Mouse (Mus musculus) neural tube, embryonic 15.5 days (tissue): ENCODE data around the gene Eml4. TPM values are rescaled to one million over a fixed set of nuclear protein-coding genes. Genes with fewer than 3 reads are reported as not detected.

Source experiments
- ATAC-seq: fragments of 200-750 bp; cut with Nextera tagmentation; 2 replicates; pipeline ENCODE4 v1.8.0; 2017; ENCODE audit warnings: mild to moderate bottlenecking, moderate TSS enrichment, moderate library complexity; ENCODE audit not compliant: low FRiP score
- H3K27ac ChIP-seq: fragments of 300-500 bp; sonication (generic); replicated peaks from 2 replicates; pipeline ENCODE4 v1.5.1; 2015; ENCODE audit warnings: mild to moderate bottlenecking, inconsistent platforms
- H3K27me3 ChIP-seq: fragments of 300-500 bp; sonication (generic); replicated peaks from 2 replicates; pipeline ENCODE4 v1.6.1; 2015; ENCODE audit warnings: inconsistent platforms
- H3K36me3 ChIP-seq: fragments of 300-500 bp; sonication (generic); 2 replicates; pipeline ENCODE4 v1.6.1; 2015; ENCODE audit warnings: inconsistent platforms
- H3K4me1 ChIP-seq: fragments of 300-500 bp; sonication (generic); 2 replicates; pipeline ENCODE4 v1.6.1; 2015; ENCODE audit warnings: inconsistent platforms
- H3K4me2 ChIP-seq: fragments of 300-500 bp; sonication (generic); 2 replicates; pipeline ENCODE4 v1.6.1; 2015; ENCODE audit warnings: inconsistent platforms, mild to moderate bottlenecking, moderate library complexity
- H3K4me3 ChIP-seq: fragments of 300-500 bp; sonication (generic); replicated peaks from 2 replicates; pipeline ENCODE4 v1.5.1; 2015; ENCODE audit warnings: mild to moderate bottlenecking, inconsistent platforms
- H3K9ac ChIP-seq: fragments of 300-500 bp; sonication (generic); replicated peaks from 2 replicates; pipeline ENCODE4 v1.6.1; 2015; ENCODE audit warnings: mild to moderate bottlenecking, inconsistent platforms
- H3K9me3 ChIP-seq: fragments of 300-500 bp; sonication (generic); replicated peaks from 2 replicates; pipeline ENCODE4 v1.6.1; 2016; ENCODE audit warnings: inconsistent platforms
- WGBS: fragments of 180-500 bp; shearing (Covaris S2); methylation state at CpG from one replicate; pipeline ENCODE4 v1.1.7; 2015; ENCODE audit warnings: mixed read lengths; 5-methylcytosine and 5-hydroxymethylcytosine counted together
- polyA plus RNA-seq: library from polyadenylated mRNA; unstranded; fragments of >200 nt; fragmentation: Nextera tagmentation; extraction: Ambion mirVana; gene quantifications from 2 replicates; pipeline ENCODE4 v1.2.1, GENCODE M21; 2015

Gene Eml4
- polyA plus RNA-seq, 1 experiment from 2014 or later = 28.8 TPM

- ATAC-seq = peak; percentile 99
- no peaks in the 10 kb centered on the region for H3K9me3 ChIP-seq
- H3K4me1 ChIP-seq = peaks cover 36% of the 10 kb centered on the region
Measured at GRCm38 (mm10) chr17:83514213-83514701, 163.5 kb downstream of the Eml4 start.

GRCm38 (mm10) chr17:83517280-83518015 is 166.7 kb downstream of the Eml4 start, which contains the start of gene Cox7a2l:
Gene Cox7a2l, minus strand, starts transcription at chr17:83517330.
- Histone ChIP-seq H3K4me2 (no peak within 1 kb of the TSS), H3K9me3 (no peaks in the 10 kb centered on the region), H3K27me3 (no peaks in the 10 kb centered on the region), H3K4me3 (no peak within 1 kb of the TSS), H3K9ac (no peak within 1 kb of the TSS), H3K36me3 (no peaks in the 10 kb centered on the region), H3K4me1 (peaks cover 18% of the 10 kb centered on the region), H3K27ac (no peak within 1 kb of the TSS)
- ATAC-seq = no peak
- 92% methylated on average over 8 of the region's 8 CpGs for WGBS

More at GRCm38 (mm10) chr17:83514213-83514701, 163.5 kb downstream of the Eml4 start:
- Histone ChIP-seq H3K4me2 (peak overlapping the region; percentile 82), H3K27me3 (no peaks in the 10 kb centered on the region), H3K4me3 (peak overlapping the region; percentile 85), H3K27ac (peak overlapping the region; percentile 91), H3K36me3 (no peaks in the 10 kb centered on the region), H3K9ac (peak overlapping the region; percentile 84)
- under 1% methylated on average over 33 of the region's 33 CpGs for WGBS

- WGBS = 95% methylated on average over 4 of the region's 4 CpGs
- H3K4me2 ChIP-seq = no peak overlapping the region
- no peaks in the 10 kb centered on the region for H3K36me3 ChIP-seq
- ATAC-seq = no peak
- H3K9me3 ChIP-seq = no peaks in the 10 kb centered on the region
- peaks cover 18% of the 10 kb centered on the region for H3K4me1 ChIP-seq
- no peak overlapping the region for H3K9ac ChIP-seq
- no peak overlapping the region for H3K27ac ChIP-seq
- no peaks in the 10 kb centered on the region for H3K27me3 ChIP-seq
- no peak overlapping the region for H3K4me3 ChIP-seq
Measured at GRCm38 (mm10) chr17:83521881-83522280, 171.2 kb downstream of the Eml4 start.

- no peak overlapping the region for H3K9ac ChIP-seq
- no peaks in the 10 kb centered on the region for H3K27me3 ChIP-seq
- H3K27ac ChIP-seq = no peak overlapping the region
- H3K4me1 ChIP-seq = peaks cover 27% of the 10 kb centered on the region
- H3K9me3 ChIP-seq = no peaks in the 10 kb centered on the region
- H3K4me2 ChIP-seq = no peak overlapping the region
- 56% methylated on average over 7 of the region's 7 CpGs for WGBS
- no peak for ATAC-seq
- no peaks in the 10 kb centered on the region for H3K36me3 ChIP-seq
- H3K4me3 ChIP-seq = no peak overlapping the region
Measured at GRCm38 (mm10) chr17:83522590-83523379, 172.1 kb downstream of the Eml4 start.

- Histone ChIP-seq H3K27me3 (no peaks in the 10 kb centered on the region), H3K36me3 (no peaks in the 10 kb centered on the region), H3K27ac (no peak overlapping the region), H3K9me3 (no peaks in the 10 kb centered on the region), H3K9ac (no peak overlapping the region), H3K4me2 (no peak overlapping the region), H3K4me1 (peaks cover 32% of the 10 kb centered on the region), H3K4me3 (no peak overlapping the region)
- 22% methylated on average over 7 of the region's 7 CpGs for WGBS
- no peak for ATAC-seq
Measured at GRCm38 (mm10) chr17:83524753-83525152, 174.0 kb downstream of the Eml4 start.

GRCm38 (mm10) chr17:83525596-83525995 is 174.9 kb downstream of the Eml4 start:
- H3K27me3 ChIP-seq = no peaks in the 10 kb centered on the region
- H3K36me3 ChIP-seq = no peaks in the 10 kb centered on the region
- WGBS = 2% methylated on average over 8 of the region's 8 CpGs
- no peak overlapping the region; the same call in 1 of the 2 replicates for H3K4me2 ChIP-seq
- H3K27ac ChIP-seq = no peak overlapping the region
- no peak overlapping the region for H3K4me3 ChIP-seq
- no peak overlapping the region for H3K9ac ChIP-seq
- ATAC-seq = no peak
- peaks cover 32% of the 10 kb centered on the region for H3K4me1 ChIP-seq
- no peaks in the 10 kb centered on the region for H3K9me3 ChIP-seq

- no peak overlapping the region for H3K9ac ChIP-seq
- H3K4me2 ChIP-seq = no peak overlapping the region; the same call in 1 of the 2 replicates
- H3K27ac ChIP-seq = 0 out of 2 replicates have a peak overlapping the region, but pooled peaks have one; percentile 35
- WGBS = 6% methylated on average over 5 of the region's 5 CpGs
- H3K4me3 ChIP-seq = no peak overlapping the region
- H3K36me3 ChIP-seq = no peaks in the 10 kb centered on the region
- peaks cover 32% of the 10 kb centered on the region for H3K4me1 ChIP-seq
- H3K27me3 ChIP-seq = no peaks in the 10 kb centered on the region
- H3K9me3 ChIP-seq = no peaks in the 10 kb centered on the region
- ATAC-seq = 0 out of 2 replicates have a peak, but pooled peaks have one; percentile 30
Measured at GRCm38 (mm10) chr17:83526091-83526561, 175.4 kb downstream of the Eml4 start.

- no peak overlapping the region for H3K4me3 ChIP-seq
- no peak for ATAC-seq
- no peaks in the 10 kb centered on the region for H3K36me3 ChIP-seq
- H3K4me2 ChIP-seq = peak overlapping the region; percentile 19
- no peaks in the 10 kb centered on the region for H3K27me3 ChIP-seq
- H3K27ac ChIP-seq = peak overlapping the region; percentile 41
- H3K9ac ChIP-seq = no peak overlapping the region
- peaks cover 32% of the 10 kb centered on the region for H3K4me1 ChIP-seq
- whole genome bisulfite sequencing = 23% methylated on average over 13 of the region's 13 CpGs
- no peaks in the 10 kb centered on the region for H3K9me3 ChIP-seq
Measured at GRCm38 (mm10) chr17:83526624-83527532, 176.1 kb downstream of the Eml4 start.

GRCm38 (mm10) chr17:83527651-83528381 is 177.1 kb downstream of the Eml4 start:
- H3K27ac ChIP-seq = no peak overlapping the region
- H3K4me2 ChIP-seq = peak overlapping the region; percentile 19
- H3K9ac ChIP-seq = no peak overlapping the region
- H3K27me3 ChIP-seq = no peaks in the 10 kb centered on the region
- ATAC-seq = no peak; the same call in 1 of the 2 replicates
- no peak overlapping the region for H3K4me3 ChIP-seq
- H3K4me1 ChIP-seq = peaks cover 32% of the 10 kb centered on the region
- H3K36me3 ChIP-seq = no peaks in the 10 kb centered on the region
- no peaks in the 10 kb centered on the region for H3K9me3 ChIP-seq
- 24% methylated on average over 17 of the region's 17 CpGs for WGBS
